Mouse (Mus musculus) c-Kit-negative CD71-positive TER-119-positive erythroid progenitor cells, embryonic 14.5 days (primary cell): Measurements from ENCODE around the gene Cd44.

Experiments
- DNase-seq: peaks from one replicate; pipeline ENCODE4 v3.0.0-alpha.2; 2013; ENCODE audit warnings: low read depth, low spot score

The Cd44 gene

GRCm38 (mm10) chr2:102913833-102914545 is 12.5 kb upstream of the Cd44 start:
- DNase-seq: no peak

DNA sequence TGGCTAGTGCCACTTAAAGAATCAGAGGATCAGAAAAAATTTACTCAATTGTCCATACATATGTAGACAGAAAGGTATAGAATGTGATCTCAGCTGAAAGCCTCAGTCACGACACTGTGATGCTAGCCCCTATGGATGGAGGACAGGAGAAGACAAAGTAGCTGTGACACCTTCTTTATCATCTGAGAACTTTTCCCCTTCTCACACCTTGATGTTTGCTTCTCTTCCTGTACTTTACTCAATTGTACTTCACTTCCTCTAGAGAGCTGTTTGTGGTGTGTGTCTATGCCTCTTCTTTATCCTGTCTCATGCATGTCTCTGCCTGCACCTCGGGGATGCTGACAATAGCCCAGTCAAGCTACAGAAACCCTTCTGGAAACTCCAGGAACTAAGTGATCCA is 11.5 kb upstream of the Cd44 start:
- no peak for DNase-seq

DNA sequence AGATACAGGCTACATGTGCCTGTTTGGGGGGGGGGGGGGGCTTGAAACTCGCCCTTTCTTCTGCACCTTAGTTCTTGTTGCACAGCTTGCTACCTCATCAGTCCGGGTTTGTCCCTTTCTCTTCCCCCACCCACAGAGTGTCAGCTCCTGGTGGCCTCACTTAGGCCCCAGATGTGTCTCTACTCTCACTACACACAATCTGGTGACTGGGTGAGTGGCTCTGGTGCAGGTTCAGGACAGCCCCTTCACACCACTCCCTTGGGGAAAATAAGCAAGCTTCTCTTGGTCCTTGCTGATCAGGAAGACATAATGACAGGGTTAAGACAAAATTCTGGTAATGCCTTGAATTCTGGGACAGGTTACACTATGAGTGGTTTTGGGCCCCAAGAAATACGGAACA is 11.0 kb upstream of the Cd44 start:
- no peak for DNase-seq

- no peak for DNase-seq
Measured at GRCm38 (mm10) chr2:102909403-102909802, 7.9 kb upstream of the Cd44 start.

GRCm38 (mm10) chr2:102905604-102906003 is 4.1 kb upstream of the Cd44 start:
- no peak for DNase-seq

DNA sequence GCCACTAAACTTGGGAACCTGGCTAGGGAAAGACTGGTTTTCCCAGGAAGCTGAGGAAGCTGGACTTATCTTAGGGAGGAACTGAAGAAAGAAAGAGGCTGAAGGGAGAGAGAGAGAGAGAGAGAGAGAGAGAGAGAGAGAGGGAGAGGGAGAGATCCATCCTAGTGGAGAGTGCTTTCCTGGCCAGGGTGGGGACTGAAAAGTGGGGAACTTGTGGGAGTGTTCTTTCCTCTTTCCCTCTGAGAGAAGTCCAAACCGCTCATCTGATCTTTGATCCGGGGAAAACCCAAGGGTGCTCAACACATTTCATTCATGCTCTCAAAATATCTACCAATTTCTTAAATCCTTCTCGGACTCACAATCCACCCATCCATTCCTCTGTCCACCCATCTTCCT is 361 bp upstream of the Cd44 start:
- no peak for DNase-seq

GRCm38 (mm10) chr2:102900230-102900721 is 1.2 kb downstream of the Cd44 start:
- DNase-seq: no peak

GRCm38 (mm10) chr2:102899238-102899637 is 2.2 kb downstream of the Cd44 start:
- no peak for DNase-seq

- DNase-seq: no peak
Measured at GRCm38 (mm10) chr2:102898585-102898984, 2.9 kb downstream of the Cd44 start.

GRCm38 (mm10) chr2:102896154-102896553 is 5.3 kb downstream of the Cd44 start:
- no peak for DNase-seq

- DNase-seq: no peak
Measured at GRCm38 (mm10) chr2:102895197-102895596, 6.3 kb downstream of the Cd44 start.

DNA sequence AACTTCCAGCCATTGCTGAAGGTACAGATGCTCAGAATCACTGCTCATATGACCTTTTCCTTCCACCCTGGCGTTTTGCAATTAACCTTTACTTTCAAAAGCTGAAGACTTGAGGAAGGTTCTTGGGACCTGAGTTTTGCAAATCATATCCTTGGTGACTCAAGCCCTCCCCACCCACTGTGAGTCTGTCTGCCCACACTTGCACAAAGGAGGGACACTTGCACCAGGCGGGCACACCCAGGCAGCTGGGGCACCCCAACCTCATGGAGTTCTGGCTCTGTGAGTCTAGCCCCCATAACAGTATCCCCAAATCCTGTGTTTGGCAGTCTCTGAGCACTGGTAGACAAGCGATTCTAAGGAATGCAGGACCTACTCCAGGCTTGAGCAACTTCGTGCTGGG is 6.7 kb downstream of the Cd44 start:
- no peak for DNase-seq

DNA sequence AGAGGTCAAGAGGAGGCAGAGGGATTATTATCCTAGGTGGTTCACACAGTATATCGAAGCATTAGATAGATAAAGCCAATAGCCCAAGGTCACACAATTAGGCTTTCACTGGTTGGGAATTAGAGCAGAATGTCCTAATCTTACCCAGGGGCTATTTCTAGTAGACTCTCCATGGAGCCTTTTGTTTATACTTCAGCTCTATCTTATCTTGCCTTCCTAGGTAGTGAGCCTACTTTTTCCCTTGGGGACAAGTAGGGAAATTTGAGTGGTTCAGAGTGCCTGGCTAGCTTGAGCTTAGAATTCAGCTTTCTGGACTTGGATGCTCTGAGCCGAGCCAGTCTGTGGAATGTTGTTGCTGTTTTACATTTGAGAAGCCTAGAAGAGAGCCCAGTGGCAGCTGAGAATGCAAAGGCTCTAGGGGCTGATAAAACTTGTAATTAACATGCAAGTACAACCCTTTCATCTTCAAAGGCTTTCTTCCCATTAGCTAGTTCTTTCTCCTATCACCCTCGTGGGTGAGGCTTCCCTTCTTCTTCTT is 12.7 kb downstream of the Cd44 start:
- no peak for DNase-seq

DNA sequence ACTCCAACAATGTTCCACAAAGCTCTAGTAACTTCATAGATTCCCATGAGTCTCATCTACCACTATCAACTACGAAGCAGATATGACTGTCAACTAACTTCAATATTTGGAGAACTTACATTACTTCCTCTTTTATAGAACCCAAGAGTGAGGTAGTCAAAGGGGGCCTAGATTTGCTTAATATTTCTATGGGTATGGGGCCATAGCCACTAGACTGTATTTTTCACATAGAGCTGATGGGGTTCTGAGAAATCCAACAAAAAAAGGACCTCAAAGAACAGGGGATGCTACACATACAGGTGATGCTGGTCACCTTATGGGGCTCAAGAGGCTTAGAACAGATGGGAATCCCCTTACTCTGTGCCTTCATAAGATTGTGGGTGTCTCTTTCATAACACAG is 14.3 kb downstream of the Cd44 start:
- no peak for DNase-seq

DNA sequence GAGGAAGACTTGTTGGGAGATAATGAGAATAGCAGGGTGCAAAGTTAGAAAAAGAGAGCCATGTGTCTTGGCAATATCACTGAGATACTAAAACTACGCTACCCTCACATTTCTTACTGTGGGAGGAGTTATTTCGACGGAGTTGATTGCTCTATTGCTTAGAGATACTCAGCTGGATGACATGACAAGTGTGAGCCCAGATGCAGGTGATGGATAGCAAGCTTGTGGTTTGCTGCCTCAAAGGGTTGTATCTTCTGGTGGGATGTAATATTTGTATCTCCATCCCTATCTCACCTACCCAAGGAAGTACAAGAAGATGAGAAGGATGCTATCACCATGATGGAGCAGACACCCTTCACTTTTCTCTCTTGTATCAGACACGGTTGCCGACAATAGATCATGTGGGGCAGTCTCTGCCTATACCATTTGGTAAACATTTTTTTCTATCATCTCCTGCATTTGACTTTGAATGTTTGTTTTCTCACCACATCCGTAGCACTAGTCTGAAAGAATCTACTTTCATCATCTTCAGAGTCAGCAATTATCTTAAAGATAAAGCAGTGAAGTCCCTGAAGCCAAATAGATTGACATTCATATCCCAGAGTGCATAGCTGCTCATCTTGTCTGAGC is 15.0 kb downstream of the Cd44 start:
- DNase-seq: no peak

DNA sequence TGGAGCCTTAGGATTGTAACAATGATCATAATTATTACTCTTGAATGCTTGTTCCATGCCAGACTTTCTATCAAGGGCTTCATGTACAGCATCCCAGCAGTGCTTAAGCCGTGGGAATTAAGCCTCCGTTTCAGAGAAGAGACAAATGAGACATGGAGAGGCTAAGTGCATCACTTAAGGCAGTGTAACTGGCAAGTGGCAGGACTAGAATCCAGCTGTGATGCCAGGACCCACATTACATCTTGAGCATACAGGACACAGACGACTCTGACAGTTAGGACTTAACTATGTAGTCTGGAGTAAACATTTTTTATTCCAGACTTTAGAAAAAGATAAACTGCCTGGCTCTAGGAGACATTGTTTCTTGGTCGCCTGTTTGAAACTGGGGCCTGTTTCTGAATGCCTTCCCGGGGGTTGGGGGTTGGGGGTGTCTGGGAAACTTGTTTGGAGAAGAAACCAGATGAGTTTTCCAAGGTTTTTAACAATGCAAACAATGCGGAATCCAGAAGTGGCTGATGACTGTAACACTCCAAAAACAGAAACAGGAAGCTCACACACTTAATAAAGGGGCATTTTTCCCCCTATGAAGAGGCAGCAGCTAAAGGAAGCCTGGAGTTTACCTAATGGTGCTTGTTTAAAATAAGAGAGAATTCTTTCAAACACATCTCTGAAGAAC is 18.7 kb downstream of the Cd44 start:
- no peak for DNase-seq

- DNase-seq: no peak
Measured at GRCm38 (mm10) chr2:102882004-102882588, 19.4 kb downstream of the Cd44 start.

DNA sequence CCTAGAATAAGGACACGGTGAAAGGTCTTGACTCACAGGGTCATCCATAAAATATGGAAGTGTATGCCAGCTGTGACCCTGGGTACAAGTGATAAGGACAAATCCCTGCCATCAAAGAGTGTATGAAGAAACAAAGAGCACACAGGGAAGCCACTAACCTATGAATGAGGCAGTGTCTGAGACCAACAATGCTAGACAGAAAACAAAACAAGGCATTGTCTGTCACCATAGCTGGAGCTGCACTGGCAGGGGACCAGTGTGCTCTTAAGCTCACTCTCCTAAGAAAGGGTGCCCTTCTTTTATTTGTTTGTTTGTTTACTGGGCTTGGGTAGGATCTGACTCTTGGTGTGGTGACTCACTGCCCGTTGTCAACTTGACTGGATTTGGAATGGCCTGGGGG is 23.0 kb downstream of the Cd44 start:
- DNase-seq: no peak

DNA sequence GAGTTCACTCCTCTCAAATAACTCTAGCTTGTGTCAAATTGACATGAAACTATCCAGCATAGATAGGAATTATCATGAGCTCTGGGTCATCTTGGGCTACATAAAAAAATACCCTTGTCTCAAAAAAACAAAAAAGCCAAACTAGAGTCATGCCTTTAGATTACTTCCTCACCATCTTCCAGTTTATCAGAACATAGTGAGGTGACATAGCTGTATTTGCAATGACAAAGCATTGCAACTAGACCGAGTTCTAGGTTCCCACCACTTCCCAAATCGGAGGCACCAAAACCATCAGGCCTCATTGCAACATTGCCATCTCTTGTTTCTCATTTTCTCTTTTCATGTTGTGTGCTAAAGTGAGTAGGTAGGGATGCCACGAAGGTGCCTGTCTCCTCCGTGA is 24.0 kb downstream of the Cd44 start:
- DNase-seq: no peak

- DNase-seq: no peak
Measured at GRCm38 (mm10) chr2:102876141-102876540, 25.3 kb downstream of the Cd44 start.

DNA sequence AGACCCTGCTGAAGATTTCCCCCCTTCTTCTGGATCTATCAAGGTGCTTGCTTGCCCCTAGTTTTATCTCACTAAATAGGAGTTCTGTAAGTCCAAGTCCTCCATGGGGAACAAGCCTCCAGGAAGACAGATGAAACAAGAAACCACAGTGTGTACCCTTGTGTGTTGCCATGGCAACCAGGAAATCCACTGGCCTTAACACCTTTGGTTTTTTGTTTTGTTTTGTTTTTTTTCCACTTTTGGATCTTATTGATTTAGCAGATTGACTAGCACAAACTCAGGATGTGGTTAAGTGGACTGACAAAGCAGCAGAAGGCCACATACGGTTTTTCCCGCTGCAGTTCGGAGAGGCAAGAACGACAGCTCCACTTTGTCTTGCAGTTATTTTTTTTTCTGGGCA is 27.6 kb downstream of the Cd44 start:
- no peak for DNase-seq

GRCm38 (mm10) chr2:102873194-102873593 is 28.3 kb downstream of the Cd44 start:
- no peak for DNase-seq
